Mouse (Mus musculus) heart, embryonic 16.5 days (tissue): Measurements from ENCODE around the gene Snrnp70. TPM values are rescaled to one million over a fixed set of nuclear protein-coding genes. Genes with fewer than 3 reads are reported as not detected.
A peak's percentile ranks its signal among the peaks of the same experiment; 100 is the strongest.

Source experiments
- ATAC-seq: fragments of 200-750 bp; cut with Nextera tagmentation; replicated peaks from 2 replicates; pipeline ENCODE4 v1.8.0; 2017; ENCODE audit warnings: moderate number of reproducible peaks; ENCODE audit not compliant: insufficient read depth, low FRiP score; ENCODE audit errors: extremely low read depth
- H3K27ac ChIP-seq: fragments of 300-500 bp; sonication (generic); 2 replicates; pipeline ENCODE4 v1.5.1; 2014; ENCODE audit warnings: mild to moderate bottlenecking, low read length, control low read depth, moderate library complexity
- H3K27me3 ChIP-seq: fragments of 300-500 bp; sonication (generic); 2 replicates; pipeline ENCODE4 v1.6.1; 2014; ENCODE audit warnings: low read length, mixed read lengths; ENCODE audit not compliant: control insufficient read depth, insufficient read depth
- H3K36me3 ChIP-seq: fragments of 300-500 bp; sonication (generic); 2 replicates; pipeline ENCODE4 v1.6.1; 2014; ENCODE audit not compliant: control insufficient read depth, insufficient read depth
- H3K4me1 ChIP-seq: fragments of 300-500 bp; sonication (generic); 2 replicates; pipeline ENCODE4 v1.6.1; 2014; ENCODE audit warnings: low read length, mixed read lengths; ENCODE audit not compliant: control insufficient read depth, insufficient read depth
- H3K4me2 ChIP-seq: fragments of 300-500 bp; sonication (generic); 2 replicates; pipeline ENCODE4 v1.6.1; 2014; ENCODE audit warnings: low read depth, mild to moderate bottlenecking, control low read depth, low read length
- H3K4me3 ChIP-seq: fragments of 300-500 bp; sonication (generic); 2 replicates; pipeline ENCODE4 v1.5.1; 2014; ENCODE audit warnings: mild to moderate bottlenecking, control low read depth, low read length
- H3K9ac ChIP-seq: fragments of 300-500 bp; sonication (generic); 2 replicates; pipeline ENCODE4 v1.6.1; 2014; ENCODE audit warnings: low read length, control low read depth
- H3K9me3 ChIP-seq: fragments of 300-500 bp; sonication (generic); replicated peaks from 2 replicates; pipeline ENCODE4 v1.6.1; 2016; ENCODE audit warnings: low read length; ENCODE audit not compliant: control insufficient read depth
- WGBS: fragments of 180-500 bp; shearing (Covaris S2); extraction: QIAGEN DNeasy Blood & Tissue Kit; methylation state at CpG from one replicate; pipeline ENCODE4 v1.1.7; 2014; 5-methylcytosine and 5-hydroxymethylcytosine counted together
- polyA plus RNA-seq: library from polyadenylated mRNA; unstranded; fragments of >200 nt; fragmentation: Nextera tagmentation; extraction: Ambion mirVana; gene quantifications from 2 replicates; pipeline ENCODE4 v1.2.1, GENCODE M21; 2015

Gene Snrnp70
- polyA plus RNA-seq, 1 experiment from 2014 or later = 161 TPM

DNA sequence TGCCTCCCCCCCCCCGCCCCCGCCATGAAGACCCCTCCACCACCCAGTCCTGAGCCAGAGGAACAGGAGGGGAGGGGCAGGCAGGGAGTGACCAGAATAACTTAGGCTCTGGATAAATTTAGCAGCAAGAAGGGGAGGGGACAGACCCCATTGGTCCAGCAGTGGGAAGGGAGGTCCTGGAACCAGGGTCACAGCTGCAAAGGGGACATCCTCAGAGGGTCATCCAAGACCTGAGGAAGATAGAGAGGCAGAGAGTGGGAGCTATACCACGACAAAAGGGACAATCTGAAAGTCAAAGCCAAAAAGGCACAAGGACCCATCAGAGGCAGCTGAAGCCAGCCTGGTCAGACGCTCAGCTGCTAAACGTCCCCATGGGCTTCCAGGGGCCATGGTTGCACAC is 60.5 kb downstream of the Snrnp70 start, which contains the start of gene Hrc:
Hrc (plus strand) TSS at position 235 of the 400 bp plus-strand sequence.
- peak; percentile 67 for ATAC-seq
- H3K4me1 ChIP-seq = peaks cover 50% of the 10 kb centered on the region
- H3K27me3 ChIP-seq = no peaks in the 10 kb centered on the region
- H3K9ac ChIP-seq = peak within 1 kb of the TSS; percentile 91
- WGBS = 14% methylated on average over 5 of the region's 5 CpGs
- H3K4me3 ChIP-seq = peak within 1 kb of the TSS; percentile 86
- no peaks in the 10 kb centered on the region for H3K9me3 ChIP-seq
- H3K4me2 ChIP-seq = peak within 1 kb of the TSS; percentile 90
- H3K36me3 ChIP-seq = no peaks in the 10 kb centered on the region
- H3K27ac ChIP-seq = peak within 1 kb of the TSS; percentile 93

DNA sequence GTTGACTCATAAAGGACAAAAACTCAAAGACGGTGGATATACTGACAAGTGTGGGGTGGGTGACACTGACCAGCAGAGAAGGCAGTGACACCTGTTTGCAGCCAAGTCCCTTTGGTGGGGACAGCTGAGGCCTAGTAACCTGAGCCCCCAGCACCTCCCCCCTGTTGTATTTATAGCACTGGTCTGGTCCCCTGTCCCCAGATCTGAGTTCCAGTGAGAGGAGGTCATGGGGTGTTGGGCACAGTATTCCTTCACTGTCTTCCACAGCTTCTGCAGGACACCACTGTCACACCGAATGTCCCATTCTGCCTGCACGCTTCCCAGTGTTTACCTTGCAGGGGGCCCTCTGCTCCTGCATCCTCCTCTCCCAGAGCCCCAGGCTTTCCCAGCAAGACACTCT is 60.9 kb downstream of the Snrnp70 start:
- peak; percentile 37 for ATAC-seq
- H3K4me3 ChIP-seq = peak overlapping the region; percentile 86
- peak overlapping the region; percentile 59 for H3K9ac ChIP-seq
- peaks cover 47% of the 10 kb centered on the region for H3K4me1 ChIP-seq
- H3K9me3 ChIP-seq = no peaks in the 10 kb centered on the region
- peak overlapping the region; percentile 93 for H3K27ac ChIP-seq
- H3K27me3 ChIP-seq = no peaks in the 10 kb centered on the region
- WGBS = 10% methylated on average over 3 of the region's 3 CpGs
- peak overlapping the region; percentile 90 for H3K4me2 ChIP-seq
- H3K36me3 ChIP-seq = no peaks in the 10 kb centered on the region

DNA sequence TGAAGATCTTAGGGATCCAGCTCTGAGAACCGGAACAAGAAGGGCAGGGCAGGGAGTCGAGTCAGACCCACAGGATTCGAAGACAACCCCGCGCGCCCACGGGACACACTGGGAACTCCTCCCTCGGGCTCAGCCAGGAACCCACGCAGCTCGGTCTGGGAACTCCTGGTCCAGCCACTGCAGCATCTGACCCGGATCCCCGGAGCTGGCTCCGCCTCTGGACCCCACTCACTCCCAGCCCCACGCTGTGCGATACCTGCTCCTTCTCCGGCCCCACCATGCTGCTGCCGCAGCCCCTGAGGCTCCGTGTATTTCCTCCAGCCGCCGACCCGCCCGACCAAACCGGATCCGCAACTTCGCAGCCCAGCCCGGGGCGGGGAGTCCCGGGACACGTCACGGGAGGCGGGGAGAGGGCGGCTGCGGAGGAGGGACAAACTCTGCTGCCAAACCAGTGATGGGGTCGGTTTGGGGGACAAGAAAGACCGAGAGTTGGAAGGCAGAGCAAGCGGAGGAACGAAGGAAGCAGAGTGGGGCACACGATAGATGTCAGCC is 62.0 kb downstream of the Snrnp70 start, which contains the start of gene Trpm4:
Trpm4 (minus strand) TSS at position 350 of the 552 bp plus-strand sequence.
- Histone ChIP-seq H3K9ac (peak within 1 kb of the TSS; percentile 91), H3K9me3 (no peaks in the 10 kb centered on the region), H3K4me3 (peak within 1 kb of the TSS; percentile 86), H3K36me3 (no peaks in the 10 kb centered on the region), H3K4me2 (peak within 1 kb of the TSS; percentile 90), H3K27ac (peak within 1 kb of the TSS; percentile 93), H3K4me1 (peaks cover 43% of the 10 kb centered on the region), H3K27me3 (no peaks in the 10 kb centered on the region)
- WGBS = under 1% methylated on average over 38 of the region's 38 CpGs
- peak; percentile 69 for ATAC-seq

DNA sequence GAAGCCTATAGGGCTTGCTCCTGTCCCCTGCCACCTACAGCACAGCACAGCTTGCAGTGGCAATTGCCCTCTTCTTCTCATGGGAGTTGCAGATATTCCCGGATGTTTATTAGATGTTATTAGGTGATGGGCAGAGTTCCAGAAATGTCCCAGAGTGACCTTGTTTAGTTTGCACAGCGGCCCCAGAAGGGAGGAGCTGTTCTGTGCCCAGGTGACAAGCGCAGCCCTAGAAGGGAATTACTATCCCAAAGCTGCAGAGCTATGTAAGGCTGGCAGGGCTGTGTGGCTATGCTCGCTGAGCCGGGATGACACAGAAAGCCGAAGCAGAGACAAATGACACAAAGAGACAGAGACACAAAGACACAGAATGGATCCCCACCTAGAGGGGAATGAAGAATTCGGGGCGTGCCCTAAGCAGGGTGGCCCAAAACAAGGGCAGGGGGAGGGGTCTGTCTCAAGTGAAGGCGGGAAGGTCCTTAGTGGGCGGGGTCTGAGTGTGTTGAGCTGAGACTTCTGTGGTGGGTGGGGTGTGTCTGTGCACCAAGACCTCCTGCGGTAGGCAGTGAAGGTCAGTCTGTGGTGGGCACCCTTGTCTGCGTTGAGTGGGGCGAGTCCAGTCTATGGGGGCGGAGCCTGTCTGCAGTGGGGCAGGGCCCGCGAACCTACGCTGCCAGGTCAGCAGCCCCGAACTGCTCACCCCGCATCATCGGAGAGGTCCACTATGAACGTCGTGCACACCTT is 62.7 kb downstream of the Snrnp70 start:
- Histone ChIP-seq H3K36me3 (no peaks in the 10 kb centered on the region), H3K27me3 (no peaks in the 10 kb centered on the region), H3K4me1 (peaks cover 37% of the 10 kb centered on the region), H3K4me3 (peak overlapping the region; percentile 86), H3K27ac (peak overlapping the region; percentile 93), H3K4me2 (peak overlapping the region; percentile 90), H3K9me3 (no peaks in the 10 kb centered on the region), H3K9ac (peak overlapping the region; percentile 91)
- 4% methylated on average over 22 of the region's 22 CpGs for WGBS
- ATAC-seq = peak; percentile 45

DNA sequence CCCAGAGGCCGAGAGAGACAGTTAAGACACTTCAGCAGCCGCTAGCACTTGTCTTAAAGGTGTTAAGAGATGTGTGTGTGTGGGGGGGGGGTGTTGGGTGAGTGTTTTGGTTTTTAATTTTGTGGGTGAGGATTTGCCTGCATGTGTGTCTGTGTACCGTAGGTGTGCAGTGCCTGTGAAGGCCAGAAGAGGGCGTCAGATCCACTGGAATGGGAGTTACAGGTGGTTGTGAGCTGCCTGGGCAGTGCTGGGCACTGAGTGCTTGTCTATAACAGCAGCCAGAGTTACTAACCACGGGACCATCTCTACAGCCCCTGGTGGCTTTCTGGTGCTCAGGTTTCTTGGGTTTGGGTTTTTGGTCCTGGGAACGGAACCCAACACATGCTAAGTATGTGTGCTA is 64.0 kb downstream of the Snrnp70 start:
- no peaks in the 10 kb centered on the region for H3K27me3 ChIP-seq
- H3K4me1 ChIP-seq = peaks cover 32% of the 10 kb centered on the region
- no peak overlapping the region for H3K9ac ChIP-seq
- 67% methylated on average over 6 of the region's 6 CpGs for WGBS
- H3K4me2 ChIP-seq = no peak overlapping the region
- no peak overlapping the region for H3K4me3 ChIP-seq
- H3K27ac ChIP-seq = no peak overlapping the region
- no peaks in the 10 kb centered on the region for H3K9me3 ChIP-seq
- no peak for ATAC-seq
- no peaks in the 10 kb centered on the region for H3K36me3 ChIP-seq

DNA sequence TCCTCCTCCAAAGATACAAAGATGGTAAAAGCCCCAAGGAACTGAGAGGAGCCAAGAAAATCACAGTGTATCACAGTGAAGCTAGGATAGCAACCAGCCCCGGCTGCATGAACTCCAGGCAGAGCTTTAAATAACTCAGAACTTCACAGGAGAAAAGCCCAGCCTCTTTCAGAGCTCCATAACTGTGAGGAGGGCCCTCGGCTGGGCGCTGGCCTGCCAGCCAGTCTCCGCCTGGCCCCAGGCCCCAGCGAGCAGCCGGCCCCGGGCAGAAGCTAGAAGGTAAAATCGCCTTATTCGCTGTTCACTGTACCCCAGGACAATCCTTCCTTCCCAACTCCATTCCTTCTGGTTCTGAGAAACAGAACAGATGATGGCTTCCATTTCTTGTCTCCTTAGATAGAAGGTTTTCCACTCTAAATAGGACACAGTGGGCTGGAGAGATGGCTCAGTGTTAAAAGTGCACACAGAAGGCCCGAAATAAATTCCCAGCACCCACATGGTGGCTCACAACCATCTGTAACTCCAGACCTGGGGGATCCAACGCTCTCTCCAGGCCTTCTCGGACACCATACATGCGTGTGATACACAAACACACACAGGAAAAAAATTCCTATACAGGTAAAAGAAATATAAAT is 66.6 kb downstream of the Snrnp70 start:
- no peak overlapping the region for H3K4me2 ChIP-seq
- peaks cover 18% of the 10 kb centered on the region for H3K36me3 ChIP-seq
- peak overlapping the region; percentile 34 for H3K9ac ChIP-seq
- no peaks in the 10 kb centered on the region for H3K27me3 ChIP-seq
- no peak overlapping the region for H3K4me3 ChIP-seq
- 0 out of 2 replicates have a peak, but pooled peaks have one; percentile 28 for ATAC-seq
- peaks cover 15% of the 10 kb centered on the region for H3K4me1 ChIP-seq
- H3K27ac ChIP-seq = peak overlapping the region; percentile 88
- WGBS = 63% methylated on average over 13 of the region's 13 CpGs
- peaks cover 3% of the 10 kb centered on the region; the same call in 1 of the 2 replicates for H3K9me3 ChIP-seq

Other genes starting within 250 kb of the Snrnp70 start
- gene Pih1d1, start 241.4 kb downstream of the Snrnp70 start, polyA plus RNA-seq = 76.8 and 82.5 TPM in 2 replicates
- 33.9 and 38.2 TPM in 2 replicates for gene Aldh16a1, start 241.2 kb downstream of the Snrnp70 start, polyA plus RNA-seq
- gene Slc17a7, start 231.8 kb downstream of the Snrnp70 start, polyA plus RNA-seq = 3.6 and 4.7 TPM in 2 replicates
- not detected in 2 replicates for gene Gfy, start 216.2 kb downstream of the Snrnp70 start, polyA plus RNA-seq
- gene Pth2, start 214.7 kb downstream of the Snrnp70 start, polyA plus RNA-seq = 0.42 TPM in 1 of 2 replicates, not detected in the other
- gene Ccdc155, start 190.8 kb downstream of the Snrnp70 start, polyA plus RNA-seq = 0.58 and 0.75 TPM in 2 replicates
- 1.2 and 1.4 TPM in 2 replicates for gene Dkkl1, start 183.6 kb downstream of the Snrnp70 start, polyA plus RNA-seq
- 88.0 and 92.4 TPM in 2 replicates for gene Tead2, start 180.0 kb downstream of the Snrnp70 start, polyA plus RNA-seq
- 5.0 and 9.2 TPM in 2 replicates for gene Cd37, start 156.6 kb downstream of the Snrnp70 start, polyA plus RNA-seq
- 0.09 TPM in 1 of 2 replicates, not detected in the other for gene Slc6a16, start 154.7 kb downstream of the Snrnp70 start, polyA plus RNA-seq
- gene Slc6a21, start 118.2 kb downstream of the Snrnp70 start, polyA plus RNA-seq = not detected in 2 replicates
- gene Trpm4, start 62.0 kb downstream of the Snrnp70 start, polyA plus RNA-seq = 12.4 and 18.0 TPM in 2 replicates
- 26.6 and 28.7 TPM in 2 replicates for gene Hrc, start 60.5 kb downstream of the Snrnp70 start, polyA plus RNA-seq
- 1.5 TPM in 2 replicates for gene Ppfia3, start 28.7 kb downstream of the Snrnp70 start, polyA plus RNA-seq
- gene Lin7b, start 25.2 kb downstream of the Snrnp70 start, polyA plus RNA-seq = 0.81 and 0.91 TPM in 2 replicates
- 0.25 and 0.27 TPM in 2 replicates for gene Kcna7, start 9.9 kb upstream of the Snrnp70 start, polyA plus RNA-seq
- gene Ntf5, start 18.0 kb upstream of the Snrnp70 start, polyA plus RNA-seq = 0.91 and 1.1 TPM in 2 replicates
- gene Lhb, start 25.1 kb upstream of the Snrnp70 start, polyA plus RNA-seq = 0.46 and 0.51 TPM in 2 replicates
- 136 and 141 TPM in 2 replicates for gene Gys1, start 39.1 kb upstream of the Snrnp70 start, polyA plus RNA-seq
- 85.1 and 88.3 TPM in 2 replicates for gene Ruvbl2, start 42.4 kb upstream of the Snrnp70 start, polyA plus RNA-seq
- gene Ftl1, start 64.1 kb upstream of the Snrnp70 start, polyA plus RNA-seq = 3,045 and 3,399 TPM in 2 replicates
- 104 and 107 TPM in 2 replicates for gene Bax, start 71.2 kb upstream of the Snrnp70 start, polyA plus RNA-seq
- gene Tulp2, start 86.1 kb upstream of the Snrnp70 start, polyA plus RNA-seq = 0.35 and 0.71 TPM in 2 replicates
- not detected in 2 replicates for gene Gm45808, start 91.1 kb upstream of the Snrnp70 start, polyA plus RNA-seq
- gene Dhdh, start 93.1 kb upstream of the Snrnp70 start, polyA plus RNA-seq = 3.4 TPM in 2 replicates
- 156 and 160 TPM in 2 replicates for gene Nucb1, start 114.7 kb upstream of the Snrnp70 start, polyA plus RNA-seq
- gene Ppp1r15a, start 130.5 kb upstream of the Snrnp70 start, polyA plus RNA-seq = 25.0 and 27.1 TPM in 2 replicates
- gene Plekha4, start 130.6 kb upstream of the Snrnp70 start, polyA plus RNA-seq = 1.3 and 1.8 TPM in 2 replicates
- 0.66 and 0.87 TPM in 2 replicates for gene Hsd17b14, start 159.2 kb upstream of the Snrnp70 start, polyA plus RNA-seq
- gene Bcat2, start 174.4 kb upstream of the Snrnp70 start, polyA plus RNA-seq = 97.7 and 102 TPM in 2 replicates
- 1.5 and 1.7 TPM in 2 replicates for gene Fgf21, start 219.7 kb upstream of the Snrnp70 start, polyA plus RNA-seq
- 0.15 and 0.83 TPM in 2 replicates for gene Fut1, start 221.5 kb upstream of the Snrnp70 start, polyA plus RNA-seq
- gene Izumo1, start 226.1 kb upstream of the Snrnp70 start, polyA plus RNA-seq = 0.21 and 0.26 TPM in 2 replicates
- gene Rasip1, start 231.7 kb upstream of the Snrnp70 start, polyA plus RNA-seq = 15.4 and 16.3 TPM in 2 replicates
- gene Mamstr, start 244.2 kb upstream of the Snrnp70 start, polyA plus RNA-seq = 7.6 and 9.0 TPM in 2 replicates